Mouse (Mus musculus): ENCODE data around the gene Ltc4s.
A peak's percentile ranks its signal among the peaks of the same experiment; 100 is the strongest.

The Ltc4s gene

GRCm38 (mm10) chr11:50222559-50223276 is 15.7 kb downstream of the Ltc4s start:
- DNase-seq, result peak; percentile 69

- DNase-seq, result no peak
Observed at GRCm38 (mm10) chr11:50219833-50220232, 18.6 kb downstream of the Ltc4s start.

- peak; percentile 66 for DNase-seq
Observed at GRCm38 (mm10) chr11:50217811-50218210, 20.6 kb downstream of the Ltc4s start.

- DNase-seq, result no peak
Observed at GRCm38 (mm10) chr11:50216724-50217366, 21.6 kb downstream of the Ltc4s start.

- no peak for DNase-seq
Observed at GRCm38 (mm10) chr11:50215633-50216032, 22.8 kb downstream of the Ltc4s start.

GRCm38 (mm10) chr11:50214631-50215030 is 23.8 kb downstream of the Ltc4s start:
- no peak for DNase-seq

GRCm38 (mm10) chr11:50212848-50213758 is 25.3 kb downstream of the Ltc4s start:
- peak; percentile 92 for DNase-seq

- no peak for DNase-seq
Observed at GRCm38 (mm10) chr11:50212060-50212739, 26.2 kb downstream of the Ltc4s start.

GRCm38 (mm10) chr11:50211322-50212059 is 26.9 kb downstream of the Ltc4s start:
- DNase-seq, result no peak

- peak; percentile 91 for DNase-seq
Observed at GRCm38 (mm10) chr11:50210505-50211151, 27.8 kb downstream of the Ltc4s start, which contains the start of the genes Sqstm1 and Mgat4b. Sqstm1 (minus strand) TSS chr11:50210827. Mgat4b (plus strand) TSS chr11:50210890.

GRCm38 (mm10) chr11:50210101-50210504 is 28.3 kb downstream of the Ltc4s start:
- DNase-seq, result peak; percentile 95

GRCm38 (mm10) chr11:50208039-50208438 is 30.4 kb downstream of the Ltc4s start:
- no peak for DNase-seq

GRCm38 (mm10) chr11:50207344-50207743 is 31.1 kb downstream of the Ltc4s start:
- no peak for DNase-seq

GRCm38 (mm10) chr11:50206037-50206436 is 32.4 kb downstream of the Ltc4s start:
- no peak for DNase-seq

GRCm38 (mm10) chr11:50205434-50205833 is 33.0 kb downstream of the Ltc4s start:
- DNase-seq, result no peak

GRCm38 (mm10) chr11:50203302-50203827 is 35.1 kb downstream of the Ltc4s start:
- DNase-seq, result no peak

GRCm38 (mm10) chr11:50201590-50201989 is 36.8 kb downstream of the Ltc4s start:
- no peak for DNase-seq

GRCm38 (mm10) chr11:50200613-50201012 is 37.8 kb downstream of the Ltc4s start:
- no peak for DNase-seq

- DNase-seq, result no peak
Observed at GRCm38 (mm10) chr11:50198916-50199315, 39.5 kb downstream of the Ltc4s start.

GRCm38 (mm10) chr11:50198219-50198846 is 40.1 kb downstream of the Ltc4s start:
- no peak for DNase-seq

GRCm38 (mm10) chr11:50197500-50197899 is 40.9 kb downstream of the Ltc4s start:
- no peak for DNase-seq

All from kidney, postnatal 14 days (tissue).